Mouse (Mus musculus) kidney, embryonic 14.5 days (tissue): ENCODE results near the gene Proca1. TPM values are rescaled to one million over a fixed set of nuclear protein-coding genes. Genes with fewer than 3 reads are reported as not detected.

Experiments used
- ATAC-seq: fragments of 200-750 bp; cut with Nextera tagmentation; 2 replicates; pipeline ENCODE4 v1.8.0; 2017; ENCODE audit warnings: moderate number of reproducible peaks, mild to moderate bottlenecking, moderate TSS enrichment, moderate library complexity; ENCODE audit not compliant: low FRiP score, low TSS enrichment
- H3K27ac ChIP-seq: fragments of 300-500 bp; sonication (generic); 2 replicates; pipeline ENCODE4 v1.5.1; 2014; ENCODE audit warnings: low read depth, mild to moderate bottlenecking, low read length, moderate library complexity, mixed read lengths
- H3K27me3 ChIP-seq: fragments of 300-500 bp; sonication (generic); 2 replicates; pipeline ENCODE4 v1.6.1; 2014; ENCODE audit warnings: mild to moderate bottlenecking, low read length; ENCODE audit not compliant: control insufficient read depth, insufficient read depth
- H3K36me3 ChIP-seq: fragments of 300-500 bp; sonication (generic); 2 replicates; pipeline ENCODE4 v1.6.1; 2014; ENCODE audit warnings: low read length, mixed read lengths; ENCODE audit not compliant: control insufficient read depth, insufficient read depth
- H3K4me1 ChIP-seq: fragments of 300-500 bp; sonication (generic); 2 replicates; pipeline ENCODE4 v1.6.1; 2014; ENCODE audit warnings: low read length, mixed read lengths; ENCODE audit not compliant: control insufficient read depth, insufficient read depth
- H3K4me2 ChIP-seq: fragments of 300-500 bp; sonication (generic); replicated peaks from 2 replicates; pipeline ENCODE4 v1.6.1; 2014; ENCODE audit warnings: low read depth, mild to moderate bottlenecking, low read length
- H3K4me3 ChIP-seq: fragments of 300-500 bp; sonication (generic); 2 replicates; pipeline ENCODE4 v1.5.1; 2014; ENCODE audit warnings: mild to moderate bottlenecking, low read length
- H3K9ac ChIP-seq: fragments of 300-500 bp; sonication (generic); 2 replicates; pipeline ENCODE4 v1.6.1; 2014; ENCODE audit warnings: low read depth, mild to moderate bottlenecking, low read length, moderate library complexity
- H3K9me3 ChIP-seq: fragments of 300-500 bp; sonication (generic); 2 replicates; pipeline ENCODE4 v1.6.1; 2016; ENCODE audit warnings: low read length; ENCODE audit not compliant: control insufficient read depth
- WGBS: fragments of 180-500 bp; shearing (Covaris S2); extraction: QIAGEN DNeasy Blood & Tissue Kit; methylation state at CpG from one replicate; pipeline ENCODE4 v1.1.7; 2014; 5-methylcytosine and 5-hydroxymethylcytosine counted together
- microRNA-seq: library from miRNA; unstranded; fragments of <30 nt; microRNA quantifications from one replicate; pipeline ENCODE4, GENCODE M21; 2016
- polyA plus RNA-seq: library from polyadenylated mRNA; unstranded; fragments of >200 nt; fragmentation: Nextera tagmentation; extraction: Ambion mirVana; gene quantifications from 2 replicates; pipeline ENCODE4 v1.2.1, GENCODE M21; 2014

Gene Proca1
- polyA plus RNA-seq, 1 experiment from 2014 or later, result 4.1 TPM

DNA sequence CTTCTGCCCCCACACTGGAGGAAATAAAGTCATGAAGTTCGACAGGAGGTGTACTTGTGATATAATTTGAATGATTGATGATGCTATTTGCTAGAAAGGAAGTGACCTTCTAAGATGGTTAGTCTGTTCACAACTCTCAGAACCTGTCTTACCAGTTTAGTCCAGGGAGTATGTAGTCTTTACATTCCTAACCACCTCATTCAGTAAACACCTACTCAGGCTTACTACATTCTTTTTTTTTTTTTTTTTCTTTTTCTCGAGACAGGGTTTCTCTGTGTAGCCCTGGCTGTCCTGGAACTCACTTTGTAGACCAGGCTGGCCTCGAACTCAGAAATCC lies 53.8 kb downstream of the Proca1 start:
- 69% methylated on average over 3 of the region's 3 CpGs for WGBS
- Histone ChIP-seq H3K4me3 (peak overlapping the region; percentile 87; the same call in 1 of the 2 replicates), H3K27me3 (no peaks in the 10 kb centered on the region), H3K27ac (no peak overlapping the region), H3K9ac (no peak overlapping the region), H3K9me3 (no peaks in the 10 kb centered on the region), H3K4me2 (peak overlapping the region; percentile 50), H3K4me1 (peaks cover 21% of the 10 kb centered on the region), H3K36me3 (peaks cover 22% of the 10 kb centered on the region)
- ATAC-seq, result no peak

DNA sequence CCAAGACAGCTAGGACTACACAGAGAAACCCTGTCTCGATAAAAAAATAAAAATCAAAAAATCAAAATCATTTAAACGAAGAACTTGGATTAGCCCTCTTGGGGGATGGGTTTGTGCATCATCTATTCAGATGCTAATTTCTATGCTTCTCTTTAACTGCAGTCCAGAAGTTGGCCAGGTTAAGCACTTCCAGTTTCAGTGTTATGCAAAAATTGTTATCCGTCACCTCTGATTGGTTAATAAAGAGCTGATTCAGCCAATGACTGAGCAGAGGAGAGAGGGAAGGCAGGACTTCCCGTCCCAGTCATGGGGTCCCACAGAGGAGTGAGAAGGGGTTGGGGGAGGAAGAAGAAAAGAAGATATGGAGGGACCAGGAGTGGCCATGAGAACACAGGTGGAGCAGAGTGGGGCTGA lies 54.5 kb downstream of the Proca1 start:
- no peak for ATAC-seq
- Histone ChIP-seq H3K27me3 (no peaks in the 10 kb centered on the region), H3K36me3 (peaks cover 28% of the 10 kb centered on the region), H3K4me1 (peaks cover 21% of the 10 kb centered on the region), H3K4me3 (no peak overlapping the region), H3K9me3 (no peaks in the 10 kb centered on the region), H3K27ac (no peak overlapping the region), H3K9ac (no peak overlapping the region), H3K4me2 (no peak overlapping the region; the same call in 1 of the 2 replicates)
- 72% methylated on average over 4 of the region's 4 CpGs for WGBS

Small RNAs within 50 kb of the gene (microRNA-seq; reads per million reads assigned to microRNA genes)
- 0.84 reads per million for gene Mir7653

Other genes starting within 250 kb of the Proca1 start
- 16.1 and 22.6 TPM in 2 replicates for gene Phf12, start 210.6 kb upstream of the Proca1 start, polyA plus RNA-seq
- gene Dhrs13, start 161.1 kb upstream of the Proca1 start, polyA plus RNA-seq, result 20.3 and 20.4 TPM in 2 replicates
- gene Flot2, start 155.5 kb upstream of the Proca1 start, polyA plus RNA-seq, result 25.6 and 45.7 TPM in 2 replicates
- 35.2 and 40.1 TPM in 2 replicates for gene Eral1, start 113.0 kb upstream of the Proca1 start, polyA plus RNA-seq
- gene Fam222b, start 98.7 kb upstream of the Proca1 start, polyA plus RNA-seq, result 15.3 and 16.9 TPM in 2 replicates
- 68.2 and 111 TPM in 2 replicates for gene Traf4, start 27.8 kb upstream of the Proca1 start, polyA plus RNA-seq
- 15.8 and 20.6 TPM in 2 replicates for gene Nek8, start 16.7 kb upstream of the Proca1 start, polyA plus RNA-seq
- gene Tlcd1, start 16.7 kb upstream of the Proca1 start, polyA plus RNA-seq, result 23.1 and 28.1 TPM in 2 replicates
- gene Rpl23a, start 9.8 kb upstream of the Proca1 start, polyA plus RNA-seq, result 1,650 and 2,291 TPM in 2 replicates
- 128 and 156 TPM in 2 replicates for gene Rab34, start 5.0 kb upstream of the Proca1 start, polyA plus RNA-seq
- gene Sdf2, start 52.4 kb downstream of the Proca1 start, polyA plus RNA-seq, result 81.3 and 95.2 TPM in 2 replicates
- gene Supt6, start 52.6 kb downstream of the Proca1 start, polyA plus RNA-seq, result 13.5 and 26.0 TPM in 2 replicates
- 75.1 and 109 TPM in 2 replicates for gene 2610507B11Rik, start 68.4 kb downstream of the Proca1 start, polyA plus RNA-seq
- 0.10 and 0.47 TPM in 2 replicates for gene BC030499, start 97.4 kb downstream of the Proca1 start, polyA plus RNA-seq
- 35.7 and 50.9 TPM in 2 replicates for gene Spag5, start 108.1 kb downstream of the Proca1 start, polyA plus RNA-seq
- 2.3 and 4.3 TPM in 2 replicates for gene Aldoc, start 129.6 kb downstream of the Proca1 start, polyA plus RNA-seq
- 48.9 and 76.0 TPM in 2 replicates for gene Pigs, start 135.0 kb downstream of the Proca1 start, polyA plus RNA-seq
- 49.6 and 57.1 TPM in 2 replicates for gene Unc119, start 150.1 kb downstream of the Proca1 start, polyA plus RNA-seq
- 0.11 TPM in 1 of 2 replicates, not detected in the other for gene Foxn1, start 193.2 kb downstream of the Proca1 start, polyA plus RNA-seq
- 0.07 and 0.45 TPM in 2 replicates for gene Slc13a2, start 228.8 kb downstream of the Proca1 start, polyA plus RNA-seq